Mouse (Mus musculus): Measurements from ENCODE around the gene Man1b1. TPM values are rescaled to one million over a fixed set of nuclear protein-coding genes. Genes with fewer than 3 reads are reported as not detected.

Man1b1 gene
- total RNA-seq, 2 experiments from 2014 or later = 14.0 to 15.2 TPM

DNA sequence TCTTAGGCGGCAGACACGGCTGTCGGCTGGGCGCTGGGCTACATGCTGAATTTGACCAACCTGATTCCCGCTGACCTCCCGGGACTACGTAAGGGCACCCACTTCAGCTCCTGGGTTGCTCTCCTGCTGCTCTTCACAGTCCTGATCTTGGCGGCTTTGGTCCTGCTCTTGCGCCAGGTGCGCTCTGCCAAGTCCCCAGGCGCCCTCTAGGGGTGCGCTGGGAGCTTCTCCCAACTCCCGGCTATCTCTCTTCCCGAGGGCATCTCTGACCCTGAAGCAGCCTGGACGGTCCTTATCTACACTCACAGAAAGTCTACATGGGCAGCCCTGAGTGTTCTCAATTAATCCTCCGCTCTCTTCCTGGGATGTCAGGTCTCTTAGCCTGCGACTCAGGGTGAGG, 68.6 kb downstream of the Man1b1 start:
- peak; percentile 62 for DNase-seq (ENCODE audit: low spot score)

Other genes with a start within 250 kb of the Man1b1 start
- not detected for gene Noxa1, start 237.2 kb upstream of the Man1b1 start, total RNA-seq (2021)
- gene Nrarp, start 151.6 kb upstream of the Man1b1 start, total RNA-seq (2021) = 1 to 10 TPM; 3.4 to 8.6 TPM
- gene Tor4a, start 135.5 kb upstream of the Man1b1 start, total RNA-seq (2021) = 1 to 10 TPM in 1 of 2 experiments, under 1 TPM in 1; 0.84 to 1.2 TPM
- 10 to 100 TPM; 18.8 to 21.3 TPM for gene Nelfb, start 120.8 kb upstream of the Man1b1 start, total RNA-seq (2021)
- not detected for gene Stpg3, start 117.7 kb upstream of the Man1b1 start, total RNA-seq (2021)
- not detected for gene Fam166a, start 113.6 kb upstream of the Man1b1 start, total RNA-seq (2021)
- 100 to 1,000 TPM; 224 to 228 TPM for gene Tubb4b, start 107.6 kb upstream of the Man1b1 start, total RNA-seq (2021)
- not detected for gene Slc34a3, start 98.0 kb upstream of the Man1b1 start, total RNA-seq (2021)
- gene Rnf224, start 95.6 kb upstream of the Man1b1 start, total RNA-seq (2021) = not detected
- gene Rnf208, start 90.1 kb upstream of the Man1b1 start, total RNA-seq (2021) = under 1 TPM; 0.50 to 0.74 TPM
- not detected for gene Cysrt1, start 89.9 kb upstream of the Man1b1 start, total RNA-seq (2021)
- gene AL732309.1, start 85.5 kb upstream of the Man1b1 start, total RNA-seq (2021) = 1 to 10 TPM; 1.3 to 1.4 TPM
- 10 to 100 TPM; 12.0 to 12.1 TPM for gene Tmem203, start 76.9 kb upstream of the Man1b1 start, total RNA-seq (2021)
- 1 to 10 TPM; 2.9 to 3.8 TPM for gene Tprn, start 69.7 kb upstream of the Man1b1 start, total RNA-seq (2021)
- gene Ssna1, start 59.9 kb upstream of the Man1b1 start, total RNA-seq (2021) = 10 to 100 TPM; 27.9 to 30.9 TPM
- gene Anapc2, start 59.9 kb upstream of the Man1b1 start, total RNA-seq (2021) = 10 to 100 TPM; 27.6 to 30.4 TPM
- not detected for gene Tmem210, start 44.2 kb upstream of the Man1b1 start, total RNA-seq (2021)
- gene Lrrc26, start 42.4 kb upstream of the Man1b1 start, total RNA-seq (2021) = not detected
- gene Grin1, start 13.2 kb upstream of the Man1b1 start, total RNA-seq (2021) = not detected
- 10 to 100 TPM; 15.2 to 17.9 TPM for gene Dpp7, start 24.0 kb downstream of the Man1b1 start, total RNA-seq (2021)
- gene Uap1l1, start 33.3 kb downstream of the Man1b1 start, total RNA-seq (2021) = 1 to 10 TPM; 3.8 to 5.7 TPM
- gene Sapcd2, start 40.0 kb downstream of the Man1b1 start, total RNA-seq (2021) = not detected
- gene Entpd2, start 63.5 kb downstream of the Man1b1 start, total RNA-seq (2021) = 1 to 10 TPM; 6.2 to 8.3 TPM
- 10 to 100 TPM; 15.8 to 19.0 TPM for gene Npdc1, start 67.0 kb downstream of the Man1b1 start, total RNA-seq (2021)
- gene Fut7, start 90.9 kb downstream of the Man1b1 start, total RNA-seq (2021) = not detected
- 10 to 100 TPM; 14.1 to 15.5 TPM for gene Abca2, start 96.4 kb downstream of the Man1b1 start, total RNA-seq (2021)
- 1 to 10 TPM in 1 of 2 experiments, under 1 TPM in 1; 0.39 to 1.0 TPM for gene Clic3, start 124.5 kb downstream of the Man1b1 start, total RNA-seq (2021)
- 10 to 100 TPM; 13.7 to 15.1 TPM for gene Paxx, start 128.8 kb downstream of the Man1b1 start, total RNA-seq (2021)
- not detected for gene Ptgds, start 137.7 kb downstream of the Man1b1 start, total RNA-seq (2021)
- gene Lcn12, start 161.6 kb downstream of the Man1b1 start, total RNA-seq (2021) = not detected
- 10 to 100 TPM; 81.5 to 84.3 TPM for gene Fbxw5, start 168.4 kb downstream of the Man1b1 start, total RNA-seq (2021)
- gene C8g, start 169.4 kb downstream of the Man1b1 start, total RNA-seq (2021) = 1 to 10 TPM; 2.0 to 2.1 TPM
- gene Traf2, start 214.6 kb downstream of the Man1b1 start, total RNA-seq (2021) = 10 to 100 TPM; 13.7 to 15.1 TPM
- gene Edf1, start 225.5 kb downstream of the Man1b1 start, total RNA-seq (2021) = 100 to 1,000 TPM; 179 to 182 TPM
- under 1 TPM; 0.12 to 0.34 TPM for gene Mamdc4, start 242.5 kb downstream of the Man1b1 start, total RNA-seq (2021)
- gene Phpt1, start 242.9 kb downstream of the Man1b1 start, total RNA-seq (2021) = 10 to 100 TPM; 54.6 to 57.5 TPM
- not detected for gene Ajm1, start 249.4 kb downstream of the Man1b1 start, total RNA-seq (2021)

Measured in gastrocnemius, adult 18-20 months (tissue).